ENCODE assay signal across 9 mouse cellular contexts in the genomic region with DNA sequence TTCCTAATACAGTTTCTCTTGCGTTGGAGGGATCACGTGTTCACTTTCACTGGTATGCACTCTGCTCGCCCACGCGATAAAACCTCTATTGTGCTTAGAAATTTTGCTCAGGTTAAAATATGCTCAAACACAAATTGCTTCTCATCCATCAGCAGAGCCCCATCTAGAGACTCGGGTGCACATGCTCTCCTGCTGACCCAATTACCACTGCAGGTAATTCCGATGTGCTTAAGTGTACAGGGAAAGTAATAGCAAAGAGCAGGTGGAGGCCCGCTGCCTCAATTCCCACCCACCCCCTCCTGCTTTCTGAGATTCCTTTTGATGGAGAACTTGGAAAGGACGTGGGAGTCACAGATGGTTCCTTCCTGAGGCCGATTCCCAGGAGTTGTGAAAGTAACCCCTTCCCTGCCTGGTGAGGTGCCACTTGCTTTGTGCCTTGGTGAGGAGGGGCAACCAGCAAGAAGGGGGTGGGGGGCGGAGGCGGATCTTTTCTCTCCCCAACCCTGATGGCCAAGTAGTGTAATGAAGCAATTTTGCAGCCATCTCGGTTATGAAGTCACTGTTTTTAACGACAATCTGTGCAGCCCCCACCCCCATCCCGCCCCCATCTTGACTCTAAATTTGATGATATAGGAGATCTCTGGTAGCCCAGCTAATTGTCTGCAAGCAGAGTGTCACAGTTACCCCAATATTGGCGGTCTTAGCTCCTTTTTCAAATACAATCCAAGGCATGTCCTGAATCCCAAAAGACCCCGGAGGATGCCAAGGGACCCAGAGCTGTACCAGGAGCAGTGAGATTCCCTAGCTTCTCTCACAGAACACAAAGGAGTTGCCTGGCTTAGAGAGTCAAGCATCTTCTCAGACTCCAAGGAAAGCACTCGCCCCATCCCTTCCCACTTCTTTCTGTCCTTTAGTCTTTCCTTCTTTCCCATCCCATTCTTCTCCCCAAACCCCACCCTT. TPM values are rescaled to one million over a fixed set of nuclear protein-coding genes. Genes with fewer than 3 reads are reported as not detected.
DNase-seq lines count a peak whose midpoint lies in the region; ATAC-seq lines count a peak whose summit lies in the region.
"Had no signal": no experiment of that assay in that cellular context is flagged by ENCODE, and none has a peak within 500 bp of the region (broad histone marks: within the 10 kb centered on the region; RNA-seq: fewer than 3 reads in every experiment).

No protein-coding gene starts in this region.

- no peak overlapping the region for H3K27ac ChIP-seq in liver, embryonic 11.5 days (ENCODE audit: low read depth, low read length)
- H3K27ac ChIP-seq in neural tube, embryonic 13.5 days (replicated peaks), result peak overlapping the region; percentile 94
- H3K27ac ChIP-seq in liver, embryonic 12.5 days, result no peak overlapping the region
- H3K27ac ChIP-seq: liver, embryonic 15.5 days had no signal

- WGBS in liver, embryonic 11.5 days, result 6% methylated on average over 18 of the region's 18 CpGs
- 4% methylated on average over 18 of the region's 18 CpGs for WGBS in neural tube, embryonic 13.5 days
- 4% methylated on average over 18 of the region's 18 CpGs for WGBS in liver, embryonic 12.5 days (ENCODE audit: insufficient replicate concordance)

- no peaks in the 10 kb centered on the region for H3K9me3 ChIP-seq in liver, embryonic 11.5 days (ENCODE audit: control insufficient read depth, low read length)
- no peaks in the 10 kb centered on the region for H3K9me3 ChIP-seq in neural tube, embryonic 13.5 days
- H3K9me3 ChIP-seq in liver, embryonic 12.5 days (replicated peaks), result no peaks in the 10 kb centered on the region
- H3K9me3 ChIP-seq: liver, embryonic 15.5 days had no signal

- no peak for ATAC-seq in liver, embryonic 11.5 days (replicated peaks; ENCODE audit: low FRiP score)
- peak; percentile 32 for ATAC-seq in neural tube, embryonic 13.5 days (ENCODE audit: low read depth)
- ATAC-seq in liver, embryonic 12.5 days, result no peak
- no peak for ATAC-seq in granulocyte monocyte progenitor cell, adult 5-6 weeks (replicated peaks; ENCODE audit: poor library complexity, severe bottlenecking)

- peaks cover 36% of the 10 kb centered on the region for H3K27me3 ChIP-seq in liver, embryonic 11.5 days (replicated peaks; ENCODE audit: control insufficient read depth, insufficient read depth, low read length)
- peaks cover 8% of the 10 kb centered on the region; the same call in 1 of the 2 replicates for H3K27me3 ChIP-seq in neural tube, embryonic 13.5 days
- H3K27me3 ChIP-seq in liver, embryonic 12.5 days (replicated peaks), result peaks cover 39% of the 10 kb centered on the region

- no peaks in the 10 kb centered on the region for H3K4me1 ChIP-seq in liver, embryonic 11.5 days (replicated peaks; ENCODE audit: control insufficient read depth, insufficient read depth, low read length)
- H3K4me1 ChIP-seq in neural tube, embryonic 13.5 days (replicated peaks), result peaks cover 15% of the 10 kb centered on the region
- no peaks in the 10 kb centered on the region; the same call in 1 of the 2 replicates for H3K4me1 ChIP-seq in liver, embryonic 12.5 days
- H3K4me1 ChIP-seq: liver, embryonic 15.5 days had no signal

- no peak overlapping the region for H3K4me3 ChIP-seq in liver, embryonic 11.5 days (ENCODE audit: low read depth, low read length)
- peak overlapping the region; percentile 75 for H3K4me3 ChIP-seq in neural tube, embryonic 13.5 days
- H3K4me3 ChIP-seq in liver, embryonic 12.5 days, result no peak overlapping the region

- H3K36me3 ChIP-seq in liver, embryonic 11.5 days (ENCODE audit: control insufficient read depth, insufficient read depth, low read length), result no peaks in the 10 kb centered on the region
- H3K36me3 ChIP-seq in neural tube, embryonic 13.5 days, result no peaks in the 10 kb centered on the region
- no peaks in the 10 kb centered on the region for H3K36me3 ChIP-seq in liver, embryonic 12.5 days
- H3K36me3 ChIP-seq: liver, embryonic 15.5 days had no signal

- no peak overlapping the region for H3K9ac ChIP-seq in liver, embryonic 11.5 days (ENCODE audit: low read depth, low read length)
- peak overlapping the region; percentile 92 for H3K9ac ChIP-seq in neural tube, embryonic 13.5 days
- no peak overlapping the region for H3K9ac ChIP-seq in liver, embryonic 12.5 days
- H3K9ac ChIP-seq: liver, embryonic 15.5 days had no signal

- no peak for DNase-seq in liver, embryonic 11.5 days (ENCODE audit: low spot score)
- DNase-seq in liver, result no peak
- peak; percentile 16 for DNase-seq in forelimb bud, embryonic 11.5 days (ENCODE audit: low read depth, low spot score)
- peak; percentile 69 to 74 for DNase-seq in layer of hippocampus, postnatal 36 days
- no peak for DNase-seq in adrenal gland, adult (ENCODE audit: inconsistent age in 2 of 2, low spot score in 1 of 2)

- peak overlapping the region; percentile 14; the same call in 1 of the 2 replicates for H3K4me2 ChIP-seq in liver, embryonic 11.5 days
- peak overlapping the region; percentile 73 for H3K4me2 ChIP-seq in neural tube, embryonic 13.5 days
- no peak overlapping the region for H3K4me2 ChIP-seq in liver, embryonic 12.5 days

RNA-seq across cellular contexts. Expression of a gene that starts 2.0 kb away (rescaled TPM):
- polyA plus RNA-seq in liver, embryonic 11.5 days (2014; fragmentation: Nextera tagmentation; extraction: Ambion mirVana), result 0.16 and 0.22 TPM in 2 replicates
- 100 to 1,000 TPM; 113 to 131 TPM for total RNA-seq in layer of hippocampus, postnatal 36 days (2021)
- polyA plus RNA-seq in neural tube, embryonic 13.5 days (2015; fragmentation: Nextera tagmentation; extraction: Ambion mirVana), result 7.8 and 9.9 TPM in 2 replicates
- 0.06 and 0.07 TPM in 2 replicates for polyA plus RNA-seq in liver, embryonic 12.5 days (2016; fragmentation: Nextera tagmentation; extraction: Ambion mirVana)
- not detected in 2 replicates for total RNA-seq in granulocyte monocyte progenitor cell, adult 5-6 weeks (2014; fragmentation: Nextera tagmentation)
- not detected in 2 replicates for total RNA-seq in granulocyte monocyte progenitor cell, adult 5-6 weeks (2017)

Comparison
In these comparisons a context has a peak if more than half of its experiments do, and no peak if none do; other contexts are left out.
1. DNase-seq: peak in forelimb bud, embryonic 11.5 days (single experiment) and layer of hippocampus, postnatal 36 days (2 of 2); none in liver, embryonic 11.5 days (single experiment), liver (single experiment) and adrenal gland, adult (0 of 2).